13 mouse cellular contexts compared by ENCODE assay signal in genomic region chr17:69196656-69197055, GRCm38 (mm10).
DNase-seq lines count a peak whose midpoint lies in the region; ATAC-seq and TF ChIP-seq lines count a peak whose summit lies in the region.
"Had no signal": no experiment of that assay in that cellular context is flagged by ENCODE, and none has a peak within 500 bp of the region (broad histone marks: within the 10 kb centered on the region; RNA-seq: fewer than 3 reads in every experiment).

No protein-coding gene starts in this region.

- H3K4me3 ChIP-seq in cortical plate, adult 2 months (ENCODE audit: insufficient read depth, low read length), result 0 out of 2 replicates have a peak overlapping the region, but pooled peaks have one; percentile 15
- H3K4me3 ChIP-seq in heart, embryonic 14.5 days (ENCODE audit: control insufficient read depth in 1 of 2, insufficient read depth in 1 of 2, low read depth in 1 of 2, low read length in 2 of 2), result peak overlapping the region; percentile 11 to 21; a peak in 3 of 4 replicates
- H3K4me3 ChIP-seq: embryonic facial prominence, embryonic 13.5 days; neural tube, embryonic 12.5 days had no signal

- H3K36me3 ChIP-seq in heart, embryonic 14.5 days (ENCODE audit: control insufficient read depth, insufficient read depth, low read length), result no peaks in the 10 kb centered on the region
- H3K36me3 ChIP-seq: embryonic facial prominence, embryonic 13.5 days; neural tube, embryonic 12.5 days had no signal

- H3K4me1 ChIP-seq in cortical plate, adult 2 months (ENCODE audit: control insufficient read depth, insufficient read depth, low read length), result no peaks in the 10 kb centered on the region
- H3K4me1 ChIP-seq in heart, embryonic 14.5 days (ENCODE audit: control insufficient read depth in 2 of 2, insufficient read depth in 2 of 2, low read length in 2 of 2), result peaks cover 37 to 62% of the 10 kb centered on the region in 2 experiments

- 48% methylated on average over 10 of the region's 10 CpGs for WGBS in heart, embryonic 14.5 days

- intact Hi-C loops in left cerebral cortex, postnatal 4 days (cut with DNase I), result no loop called here

- DNase-seq in left cerebral cortex, adult 11 months (ENCODE audit: low spot score), result peak; percentile 17
- no peak for DNase-seq in left cerebral cortex, postnatal 4 days
- DNase-seq in lung, postnatal 10 days, result peak; percentile 46
- no peak for DNase-seq in cerebellum, adult 9-10 months
- no peak for DNase-seq in thymus, adult 18-20 months
- DNase-seq in cerebellum, postnatal 10 days, result no peak
- DNase-seq: thymus, postnatal 25 days had no signal

- peak; percentile 44; the same call in 1 of the 2 replicates for ATAC-seq in heart, embryonic 14.5 days (ENCODE audit: insufficient number of reproducible peaks, insufficient read depth, low FRiP score, low read depth)

- H3K27ac ChIP-seq in cortical plate, adult 2 months (ENCODE audit: insufficient read depth, low read length), result no peak overlapping the region
- H3K27ac ChIP-seq in heart, embryonic 14.5 days (replicated peaks in 1 of 2; ENCODE audit: control insufficient read depth in 1 of 2, insufficient read depth in 1 of 2, low read depth in 2 of 2, low read length in 2 of 2), result peak overlapping the region; percentile 55 to 65
- H3K27ac ChIP-seq: embryonic facial prominence, embryonic 13.5 days; kidney, postnatal 0 days; macrophage; neural tube, embryonic 12.5 days had no signal

- peak; percentile 43; the same call in 1 of the 2 replicates for TF ChIP-seq POLR2A in cortical plate, adult 2 months (IDR thresholded peaks at IDR 0.05; ENCODE audit: extremely low read depth, insufficient read depth, low read length)

- peak overlapping the region; percentile 42 for H3K9ac ChIP-seq in heart, embryonic 14.5 days (ENCODE audit: low read length)
- H3K9ac ChIP-seq: embryonic facial prominence, embryonic 13.5 days; neural tube, embryonic 12.5 days had no signal

- H3K27me3 ChIP-seq in heart, embryonic 14.5 days (ENCODE audit: control insufficient read depth, insufficient read depth, low read length), result no peaks in the 10 kb centered on the region
- H3K27me3 ChIP-seq: embryonic facial prominence, embryonic 13.5 days; neural tube, embryonic 12.5 days had no signal

- H3K9me3 ChIP-seq in heart, embryonic 14.5 days (ENCODE audit: control insufficient read depth, low read length), result no peaks in the 10 kb centered on the region
- H3K9me3 ChIP-seq: embryonic facial prominence, embryonic 13.5 days; neural tube, embryonic 12.5 days had no signal

- TF ChIP-seq CTCF in cortical plate, adult 2 months (IDR thresholded peaks at IDR 0.05; ENCODE audit: extremely low read depth, insufficient read depth, low read length), result no peak

- H3K4me2 ChIP-seq in heart, embryonic 14.5 days (ENCODE audit: low read length), result peak overlapping the region; percentile 54
- H3K4me2 ChIP-seq: embryonic facial prominence, embryonic 13.5 days; neural tube, embryonic 12.5 days had no signal

Comparison
In these comparisons a context has a peak if more than half of its experiments do, and no peak if none do; other contexts are left out.
1. DNase-seq: peak in left cerebral cortex, adult 11 months (single experiment) and lung, postnatal 10 days (single experiment); none in left cerebral cortex, postnatal 4 days (single experiment), cerebellum, adult 9-10 months (single experiment), thymus, adult 18-20 months (0 of 2) and cerebellum, postnatal 10 days (0 of 2).